Mouse (Mus musculus): ENCODE results near the gene Shc1. TPM values are rescaled to one million over a fixed set of nuclear protein-coding genes. Genes with fewer than 3 reads are reported as not detected.
"Not testable (repeated sequence)": the region's sequence is repeated elsewhere in the genome, so short reads cannot be mapped to it uniquely, and the experiment has no call there.

Shc1 gene
- polyA plus RNA-seq, 1 experiment from 2014 or later: 113 TPM

- Histone ChIP-seq H3K36me3 (peaks cover 30% of the 10 kb centered on the region), H3K27ac (replicated peaks) (peak overlapping the region; percentile 98), H3K4me2 (replicated peaks) (peak overlapping the region; percentile 80), H3K9me3 (replicated peaks) (no peaks in the 10 kb centered on the region), H3K9ac (no peak overlapping the region), H3K4me1 (peaks cover 56% of the 10 kb centered on the region), H3K4me3 (replicated peaks) (peak overlapping the region; percentile 53), H3K27me3 (no peaks in the 10 kb centered on the region)
- 42% methylated on average over 2 of the region's 2 CpGs for WGBS
- ATAC-seq (ENCODE audit: insufficient number of reproducible peaks, low FRiP score, low TSS enrichment, low read depth): no peak
Observed at GRCm38 (mm10) chr3:89420421-89420820, 2.2 kb downstream of the Shc1 start.

GRCm38 (mm10) chr3:89421002-89421774 is 2.9 kb downstream of the Shc1 start:
- Histone ChIP-seq H3K9ac (peak overlapping the region; percentile 58), H3K27me3 (no peaks in the 10 kb centered on the region), H3K9me3 (replicated peaks) (no peaks in the 10 kb centered on the region), H3K4me3 (replicated peaks) (peak overlapping the region; percentile 53), H3K36me3 (peaks cover 30% of the 10 kb centered on the region), H3K4me2 (replicated peaks) (peak overlapping the region; percentile 80), H3K27ac (replicated peaks) (peak overlapping the region; percentile 98), H3K4me1 (peaks cover 56% of the 10 kb centered on the region)
- ATAC-seq (ENCODE audit: insufficient number of reproducible peaks, low FRiP score, low TSS enrichment, low read depth): peak; percentile 84
- WGBS: 4% methylated on average over 11 of the region's 11 CpGs

GRCm38 (mm10) chr3:89421810-89422473 is 3.7 kb downstream of the Shc1 start:
- ATAC-seq (ENCODE audit: insufficient number of reproducible peaks, low FRiP score, low TSS enrichment, low read depth): no peak

GRCm38 (mm10) chr3:89422556-89423205 is 4.4 kb downstream of the Shc1 start:
- peak overlapping the region; percentile 53 for H3K4me3 ChIP-seq (replicated peaks)
- no peaks in the 10 kb centered on the region for H3K9me3 ChIP-seq (replicated peaks)
- H3K4me1 ChIP-seq: peaks cover 44% of the 10 kb centered on the region
- H3K27me3 ChIP-seq: no peaks in the 10 kb centered on the region
- H3K4me2 ChIP-seq (replicated peaks): peak overlapping the region; percentile 80
- no peak overlapping the region; the same call in 1 of the 2 replicates for H3K9ac ChIP-seq
- peaks cover 41% of the 10 kb centered on the region for H3K36me3 ChIP-seq
- ATAC-seq (ENCODE audit: insufficient number of reproducible peaks, low FRiP score, low TSS enrichment, low read depth): no peak
- H3K27ac ChIP-seq (replicated peaks): peak overlapping the region; percentile 98; the same call in 1 of the 2 replicates
- 69% methylated on average over 6 of the region's 6 CpGs for WGBS

More at GRCm38 (mm10) chr3:89421810-89422473, 3.7 kb downstream of the Shc1 start:
- WGBS: 7% methylated on average over 22 of the region's 22 CpGs
- Histone ChIP-seq H3K27me3 (no peaks in the 10 kb centered on the region), H3K27ac (replicated peaks) (peak overlapping the region; percentile 98), H3K4me1 (peaks cover 49% of the 10 kb centered on the region), H3K4me2 (replicated peaks) (peak overlapping the region; percentile 80), H3K4me3 (replicated peaks) (peak overlapping the region; percentile 53), H3K36me3 (peaks cover 34% of the 10 kb centered on the region), H3K9ac (peak overlapping the region; percentile 58), H3K9me3 (replicated peaks) (no peaks in the 10 kb centered on the region)

- H3K4me1 ChIP-seq: peaks cover 39% of the 10 kb centered on the region
- peaks cover 46% of the 10 kb centered on the region for H3K36me3 ChIP-seq
- H3K27me3 ChIP-seq: no peaks in the 10 kb centered on the region
- H3K9ac ChIP-seq: no peak overlapping the region
- no peak overlapping the region for H3K4me3 ChIP-seq (replicated peaks)
- 91% methylated on average over 5 of the region's 5 CpGs for WGBS
- no peaks in the 10 kb centered on the region for H3K9me3 ChIP-seq (replicated peaks)
- no peak for ATAC-seq (ENCODE audit: insufficient number of reproducible peaks, low FRiP score, low TSS enrichment, low read depth)
- H3K4me2 ChIP-seq (replicated peaks): no peak overlapping the region
- no peak overlapping the region for H3K27ac ChIP-seq (replicated peaks)
Observed at GRCm38 (mm10) chr3:89424416-89425140, 6.3 kb downstream of the Shc1 start.

GRCm38 (mm10) chr3:89425141-89425525 is 6.9 kb downstream of the Shc1 start:
- 81% methylated on average over 5 of the region's 5 CpGs for WGBS
- H3K4me2 ChIP-seq (replicated peaks): no peak overlapping the region
- H3K4me3 ChIP-seq (replicated peaks): no peak overlapping the region
- peaks cover 34% of the 10 kb centered on the region for H3K4me1 ChIP-seq
- no peak overlapping the region for H3K9ac ChIP-seq
- peaks cover 46% of the 10 kb centered on the region for H3K36me3 ChIP-seq
- no peak for ATAC-seq (ENCODE audit: insufficient number of reproducible peaks, low FRiP score, low TSS enrichment, low read depth)
- no peaks in the 10 kb centered on the region for H3K27me3 ChIP-seq
- no peak overlapping the region for H3K27ac ChIP-seq (replicated peaks)
- H3K9me3 ChIP-seq (replicated peaks): no peaks in the 10 kb centered on the region

- H3K36me3 ChIP-seq: peaks cover 46% of the 10 kb centered on the region
Observed at GRCm38 (mm10) chr3:89425876-89426275, 7.6 kb downstream of the Shc1 start.

GRCm38 (mm10) chr3:89429021-89429420 is 10.8 kb downstream of the Shc1 start:
- 91% methylated on average over 7 of the region's 7 CpGs for WGBS

More at GRCm38 (mm10) chr3:89425876-89426275, 7.6 kb downstream of the Shc1 start:
- Histone ChIP-seq H3K4me2 (replicated peaks) (no peak overlapping the region), H3K9ac (no peak overlapping the region), H3K9me3 (replicated peaks) (no peaks in the 10 kb centered on the region), H3K4me1 (peaks cover 28% of the 10 kb centered on the region), H3K27ac (replicated peaks) (no peak overlapping the region), H3K27me3 (no peaks in the 10 kb centered on the region), H3K4me3 (replicated peaks) (no peak overlapping the region)
- no peak for ATAC-seq (ENCODE audit: insufficient number of reproducible peaks, low FRiP score, low TSS enrichment, low read depth)
- 90% methylated on average over 4 of the region's 4 CpGs for WGBS

GRCm38 (mm10) chr3:89430171-89431159 is 12.2 kb downstream of the Shc1 start, which contains the start of gene Pygo2:
Gene Pygo2, plus strand, starts transcription at chr3:89430214.
- Histone ChIP-seq H3K4me1 (peaks cover 23% of the 10 kb centered on the region), H3K36me3 (peaks cover 53% of the 10 kb centered on the region), H3K9me3 (replicated peaks) (no peaks in the 10 kb centered on the region), H3K9ac (peak within 1 kb of the TSS; percentile 88), H3K27me3 (no peaks in the 10 kb centered on the region), H3K4me2 (replicated peaks) (peak within 1 kb of the TSS; percentile 71), H3K4me3 (replicated peaks) (peak within 1 kb of the TSS; percentile 97), H3K27ac (replicated peaks) (peak within 1 kb of the TSS; percentile 94)
- ATAC-seq (ENCODE audit: insufficient number of reproducible peaks, low FRiP score, low TSS enrichment, low read depth): peak; percentile 96
- WGBS: 2% methylated on average over 68 of the region's 68 CpGs

More at GRCm38 (mm10) chr3:89429021-89429420, 10.8 kb downstream of the Shc1 start:
- not testable (repeated sequence) for H3K4me3 ChIP-seq (replicated peaks); H3K9ac ChIP-seq; H3K9me3 ChIP-seq (replicated peaks); H3K4me2 ChIP-seq (replicated peaks); H3K27ac ChIP-seq (replicated peaks); H3K27me3 ChIP-seq; ATAC-seq (ENCODE audit: insufficient number of reproducible peaks, low FRiP score, low TSS enrichment, low read depth)
- Histone ChIP-seq H3K36me3 (peaks cover 59% of the 10 kb centered on the region), H3K4me1 (peaks cover 17% of the 10 kb centered on the region)

GRCm38 (mm10) chr3:89432606-89433005 is 14.4 kb downstream of the Shc1 start:
- no peak overlapping the region for H3K4me2 ChIP-seq (replicated peaks)
- ATAC-seq (ENCODE audit: insufficient number of reproducible peaks, low FRiP score, low TSS enrichment, low read depth): no peak
- no peaks in the 10 kb centered on the region for H3K27me3 ChIP-seq
- peaks cover 32% of the 10 kb centered on the region for H3K36me3 ChIP-seq
- no peak overlapping the region for H3K4me3 ChIP-seq (replicated peaks)
- no peak overlapping the region for H3K27ac ChIP-seq (replicated peaks)
- no peak overlapping the region for H3K9ac ChIP-seq
- no peaks in the 10 kb centered on the region for H3K9me3 ChIP-seq (replicated peaks)
- WGBS: 91% methylated on average over 8 of the region's 8 CpGs
- peaks cover 34% of the 10 kb centered on the region for H3K4me1 ChIP-seq

Data from embryonic facial prominence, embryonic 15.5 days (tissue).